Mouse (Mus musculus): Measurements from ENCODE around the gene Cacna1s. TPM values are rescaled to one million over a fixed set of nuclear protein-coding genes. Genes with fewer than 3 reads are reported as not detected.

Gene Cacna1s
- polyA plus RNA-seq (2014; fragmentation: Nextera tagmentation; extraction: Ambion mirVana): not detected in 2 replicates

GRCm38 (mm10) chr1:136052547-136052946, at the start of gene Cacna1s:
Cacna1s (plus strand) TSS chr1:136052750.
- Histone ChIP-seq H3K4me3 (ENCODE audit: low read length) (no peak within 1 kb of the TSS), H3K9ac (ENCODE audit: low read depth, low read length) (no peak within 1 kb of the TSS), H3K36me3 (ENCODE audit: control insufficient read depth, insufficient read depth, low read length) (no peaks in the 10 kb centered on the region), H3K4me2 (replicated peaks; ENCODE audit: low read depth, low read length) (no peak within 1 kb of the TSS), H3K27ac (ENCODE audit: low read depth, low read length) (no peak within 1 kb of the TSS), H3K27me3 (ENCODE audit: control insufficient read depth, insufficient read depth, low read length) (peaks cover 27% of the 10 kb centered on the region), H3K4me1 (ENCODE audit: control insufficient read depth, insufficient read depth, low read length) (peaks cover 5% of the 10 kb centered on the region; the same call in 1 of the 2 replicates), H3K9me3 (ENCODE audit: control insufficient read depth, low read length) (no peaks in the 10 kb centered on the region)
- ATAC-seq (ENCODE audit: low FRiP score, low TSS enrichment): 0 out of 2 replicates have a peak, but pooled peaks have one; percentile 11
- WGBS: 33% methylated on average over 11 of the region's 11 CpGs

DNA sequence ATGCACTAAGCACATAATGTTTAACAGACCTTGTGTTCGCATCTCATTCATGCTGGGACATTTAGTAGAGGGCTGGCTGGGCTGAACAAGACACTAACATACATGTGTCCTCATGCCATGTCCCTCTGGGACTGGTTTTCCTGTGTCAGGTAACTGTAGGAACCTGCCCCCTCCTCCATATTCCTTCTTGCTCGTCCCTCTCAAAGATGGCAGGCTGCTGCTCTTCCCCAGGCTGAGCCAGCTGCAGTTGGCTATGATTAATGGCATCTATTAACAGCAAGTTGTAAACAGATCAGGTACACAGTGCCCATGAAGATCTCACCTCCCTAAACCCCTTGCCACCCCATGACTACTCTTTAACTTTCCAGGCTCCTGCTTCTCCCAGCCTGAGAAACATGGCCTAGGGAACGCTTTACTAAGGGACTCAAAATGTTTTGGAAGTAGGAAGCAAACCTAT, 46.2 kb upstream of the Cacna1s start, which contains the start of gene Igfn1:
TSS of gene Igfn1 (minus strand) at position 51 of the 457 bp plus-strand sequence.
- ATAC-seq (ENCODE audit: low FRiP score, low TSS enrichment): no peak
- WGBS: 60% methylated on average over 3 of the region's 3 CpGs
- no peaks in the 10 kb centered on the region for H3K4me1 ChIP-seq (ENCODE audit: control insufficient read depth, insufficient read depth, low read length)
- peak within 1 kb of the TSS; percentile 70 for H3K4me2 ChIP-seq (replicated peaks; ENCODE audit: low read depth, low read length)
- no peaks in the 10 kb centered on the region for H3K9me3 ChIP-seq (ENCODE audit: control insufficient read depth, low read length)
- no peak within 1 kb of the TSS for H3K27ac ChIP-seq (ENCODE audit: low read depth, low read length)
- H3K36me3 ChIP-seq (ENCODE audit: control insufficient read depth, insufficient read depth, low read length): no peaks in the 10 kb centered on the region
- peak within 1 kb of the TSS; percentile 47; the same call in 1 of the 2 replicates for H3K4me3 ChIP-seq (ENCODE audit: low read length)
- H3K27me3 ChIP-seq (ENCODE audit: control insufficient read depth, insufficient read depth, low read length): peaks cover 3% of the 10 kb centered on the region; the same call in 1 of the 2 replicates
- H3K9ac ChIP-seq (ENCODE audit: low read depth, low read length): no peak within 1 kb of the TSS; the same call in 1 of the 2 replicates

DNA sequence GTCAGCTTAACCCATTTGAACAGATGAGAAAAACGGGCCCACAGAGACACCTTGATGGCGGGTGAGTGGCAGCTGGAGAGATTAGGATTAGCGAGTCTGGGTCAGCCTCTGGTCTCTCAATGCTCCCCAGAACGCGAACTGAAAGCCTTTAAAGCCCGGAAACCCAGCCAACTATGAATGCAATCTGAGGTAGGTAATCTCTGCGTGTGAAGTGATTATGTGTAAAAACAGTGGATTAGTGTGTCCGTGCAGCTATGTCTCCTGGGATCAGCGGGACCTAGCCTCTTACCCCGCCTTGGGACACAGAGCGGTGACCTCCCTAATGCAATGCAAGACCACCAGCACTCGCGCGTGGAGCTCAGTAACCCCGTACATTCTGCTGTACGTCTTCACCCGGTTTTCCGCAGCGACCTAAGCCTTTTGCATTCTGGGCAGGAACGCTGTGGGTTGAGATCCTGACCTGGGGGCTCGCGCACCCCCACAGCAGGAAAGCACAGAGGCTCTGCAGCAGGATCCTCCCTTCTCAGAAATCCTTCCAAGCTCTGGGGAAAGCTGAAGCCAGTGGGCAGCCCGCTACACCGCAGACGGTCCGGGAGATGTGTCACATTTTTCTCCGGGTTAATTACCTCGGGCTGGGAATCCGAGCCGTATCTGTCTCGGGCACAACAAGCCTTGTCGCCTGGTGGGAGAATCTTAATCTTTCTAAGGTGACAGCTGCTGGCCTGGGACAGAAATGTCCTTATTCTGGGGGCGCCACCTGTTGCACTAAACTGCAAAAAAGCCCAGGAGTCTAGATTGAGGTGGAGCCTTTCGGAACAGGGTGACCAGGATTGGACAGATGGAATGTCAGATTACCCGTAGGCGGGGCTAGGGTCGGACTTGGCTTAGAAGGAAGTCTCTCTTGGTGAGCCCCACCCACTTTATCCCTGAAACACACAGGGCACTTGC, 45.1 kb upstream of the Cacna1s start, which contains the start of gene Tmem9:
TSS of gene Tmem9 (plus strand) at position 940 of the 948 bp plus-strand sequence.
- ATAC-seq (ENCODE audit: low FRiP score, low TSS enrichment): peak; percentile 90
- Histone ChIP-seq H3K36me3 (ENCODE audit: control insufficient read depth, insufficient read depth, low read length) (no peaks in the 10 kb centered on the region), H3K27ac (ENCODE audit: low read depth, low read length) (peak within 1 kb of the TSS; percentile 24; the same call in 1 of the 2 replicates), H3K27me3 (ENCODE audit: control insufficient read depth, insufficient read depth, low read length) (peaks cover 3% of the 10 kb centered on the region; the same call in 1 of the 2 replicates), H3K4me3 (ENCODE audit: low read length) (peak within 1 kb of the TSS; percentile 47), H3K4me2 (replicated peaks; ENCODE audit: low read depth, low read length) (peak within 1 kb of the TSS; percentile 70), H3K4me1 (ENCODE audit: control insufficient read depth, insufficient read depth, low read length) (no peaks in the 10 kb centered on the region), H3K9me3 (ENCODE audit: control insufficient read depth, low read length) (no peaks in the 10 kb centered on the region), H3K9ac (ENCODE audit: low read depth, low read length) (peak within 1 kb of the TSS; percentile 40; the same call in 1 of the 2 replicates)
- 4% methylated on average over 37 of the region's 37 CpGs for WGBS

DNA sequence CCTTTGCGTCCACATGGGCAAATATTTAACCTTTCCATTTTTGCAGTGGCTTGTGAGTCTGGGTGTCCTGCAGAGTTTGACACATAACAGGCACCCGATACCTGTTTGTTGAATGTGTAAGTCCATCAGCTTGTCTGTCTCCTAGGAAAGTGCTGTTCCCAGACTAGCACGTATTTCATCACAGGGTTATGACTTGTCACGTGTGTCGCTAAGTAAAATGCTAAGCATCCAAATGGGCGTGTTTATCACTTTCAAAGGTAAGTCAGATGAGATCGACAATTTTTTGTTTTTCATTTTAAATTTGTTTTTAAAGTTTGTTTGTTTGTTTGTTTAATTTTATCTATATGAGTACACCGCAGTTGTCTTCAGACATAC, 44.4 kb upstream of the Cacna1s start:
- H3K4me1 ChIP-seq (ENCODE audit: control insufficient read depth, insufficient read depth, low read length): no peaks in the 10 kb centered on the region
- H3K9ac ChIP-seq (ENCODE audit: low read depth, low read length): no peak overlapping the region
- 18% methylated on average over 8 of the region's 8 CpGs for WGBS
- no peaks in the 10 kb centered on the region for H3K36me3 ChIP-seq (ENCODE audit: control insufficient read depth, insufficient read depth, low read length)
- H3K27me3 ChIP-seq (ENCODE audit: control insufficient read depth, insufficient read depth, low read length): peaks cover 3% of the 10 kb centered on the region; the same call in 1 of the 2 replicates
- H3K9me3 ChIP-seq (ENCODE audit: control insufficient read depth, low read length): no peaks in the 10 kb centered on the region
- peak overlapping the region; percentile 70 for H3K4me2 ChIP-seq (replicated peaks; ENCODE audit: low read depth, low read length)
- H3K27ac ChIP-seq (ENCODE audit: low read depth, low read length): no peak overlapping the region
- peak overlapping the region; percentile 47 for H3K4me3 ChIP-seq (ENCODE audit: low read length)
- no peak for ATAC-seq (ENCODE audit: low FRiP score, low TSS enrichment)

DNA sequence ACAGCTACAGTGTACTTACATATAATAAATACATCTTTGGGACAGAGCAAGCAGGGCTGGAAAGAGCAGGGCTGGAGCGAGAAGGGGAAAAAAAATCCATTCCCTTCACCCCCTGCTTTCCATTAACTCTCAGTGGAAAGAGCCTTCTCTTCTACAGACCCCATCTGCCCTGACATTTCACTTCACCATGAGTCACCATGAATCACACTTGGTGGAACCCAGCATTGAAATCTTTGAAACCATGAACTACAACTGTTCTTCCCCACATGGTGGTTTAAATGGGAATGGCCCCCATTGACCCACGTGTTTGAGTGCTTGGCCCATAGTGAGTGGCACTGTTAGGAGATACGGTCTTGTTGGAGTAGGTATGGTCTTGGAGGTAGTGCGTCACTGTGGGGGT, 42.3 kb upstream of the Cacna1s start:
- 91% methylated on average over 4 of the region's 4 CpGs for WGBS
- Histone ChIP-seq H3K36me3 (ENCODE audit: control insufficient read depth, insufficient read depth, low read length) (no peaks in the 10 kb centered on the region), H3K4me2 (replicated peaks; ENCODE audit: low read depth, low read length) (no peak overlapping the region), H3K4me1 (ENCODE audit: control insufficient read depth, insufficient read depth, low read length) (no peaks in the 10 kb centered on the region), H3K27ac (ENCODE audit: low read depth, low read length) (no peak overlapping the region), H3K9ac (ENCODE audit: low read depth, low read length) (no peak overlapping the region), H3K27me3 (ENCODE audit: control insufficient read depth, insufficient read depth, low read length) (peaks cover 3% of the 10 kb centered on the region; the same call in 1 of the 2 replicates), H3K4me3 (ENCODE audit: low read length) (no peak overlapping the region), H3K9me3 (ENCODE audit: control insufficient read depth, low read length) (no peaks in the 10 kb centered on the region)
- ATAC-seq (ENCODE audit: low FRiP score, low TSS enrichment): no peak

- Histone ChIP-seq H3K27me3 (ENCODE audit: control insufficient read depth, insufficient read depth, low read length) (peaks cover 3% of the 10 kb centered on the region; the same call in 1 of the 2 replicates), H3K27ac (ENCODE audit: low read depth, low read length) (no peak overlapping the region), H3K9ac (ENCODE audit: low read depth, low read length) (no peak overlapping the region), H3K36me3 (ENCODE audit: control insufficient read depth, insufficient read depth, low read length) (no peaks in the 10 kb centered on the region), H3K4me1 (ENCODE audit: control insufficient read depth, insufficient read depth, low read length) (no peaks in the 10 kb centered on the region), H3K4me3 (ENCODE audit: low read length) (no peak overlapping the region), H3K4me2 (replicated peaks; ENCODE audit: low read depth, low read length) (no peak overlapping the region), H3K9me3 (ENCODE audit: control insufficient read depth, low read length) (no peaks in the 10 kb centered on the region)
- WGBS: 59% methylated on average over 4 of the region's 4 CpGs
- no peak for ATAC-seq (ENCODE audit: low FRiP score, low TSS enrichment)
Observed at GRCm38 (mm10) chr1:136013513-136013912, 39.0 kb upstream of the Cacna1s start.

DNA sequence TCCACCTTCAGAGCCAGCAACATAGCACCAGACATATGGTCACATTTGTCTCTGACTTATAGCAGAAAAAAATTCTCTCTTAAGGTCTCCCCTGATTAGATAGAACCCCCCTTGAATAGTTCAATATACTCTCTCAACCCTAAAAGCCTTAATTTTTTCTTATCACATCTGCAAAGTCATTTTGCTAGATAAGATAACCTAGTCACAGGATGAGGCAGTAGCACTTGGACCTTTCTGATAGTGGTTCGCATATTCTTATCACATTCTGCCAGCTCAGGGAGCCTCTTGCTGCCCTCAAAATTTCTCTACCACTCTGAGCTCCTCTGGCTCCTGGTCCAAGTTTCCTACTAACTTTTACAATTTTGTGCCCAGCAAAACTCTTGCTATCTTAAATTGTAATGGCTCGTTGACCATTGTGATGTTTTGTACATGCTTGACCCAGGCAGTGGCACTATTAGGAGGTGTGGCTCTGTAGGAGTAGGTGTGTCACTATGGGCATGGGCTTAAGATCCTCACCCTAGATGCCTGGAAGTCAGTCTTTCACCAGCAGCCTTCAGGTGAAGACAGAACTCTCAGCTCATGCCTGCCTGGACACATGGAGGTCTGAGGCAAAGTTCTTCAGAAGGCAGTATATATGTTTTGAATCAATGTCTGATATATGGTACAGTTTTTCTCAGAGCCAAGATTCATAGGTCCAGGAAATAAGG, 37.6 kb upstream of the Cacna1s start:
- H3K9me3 ChIP-seq (ENCODE audit: control insufficient read depth, low read length): no peaks in the 10 kb centered on the region
- no peak overlapping the region for H3K4me3 ChIP-seq (ENCODE audit: low read length)
- no peak for ATAC-seq (ENCODE audit: low FRiP score, low TSS enrichment)
- no peak overlapping the region for H3K9ac ChIP-seq (ENCODE audit: low read depth, low read length)
- H3K27ac ChIP-seq (ENCODE audit: low read depth, low read length): no peak overlapping the region
- peaks cover 4% of the 10 kb centered on the region; the same call in 1 of the 2 replicates for H3K36me3 ChIP-seq (ENCODE audit: control insufficient read depth, insufficient read depth, low read length)
- H3K4me2 ChIP-seq (replicated peaks; ENCODE audit: low read depth, low read length): no peak overlapping the region
- 79% methylated on average over 2 of the region's 2 CpGs for WGBS
- H3K4me1 ChIP-seq (ENCODE audit: control insufficient read depth, insufficient read depth, low read length): no peaks in the 10 kb centered on the region
- peaks cover 3% of the 10 kb centered on the region; the same call in 1 of the 2 replicates for H3K27me3 ChIP-seq (ENCODE audit: control insufficient read depth, insufficient read depth, low read length)

DNA sequence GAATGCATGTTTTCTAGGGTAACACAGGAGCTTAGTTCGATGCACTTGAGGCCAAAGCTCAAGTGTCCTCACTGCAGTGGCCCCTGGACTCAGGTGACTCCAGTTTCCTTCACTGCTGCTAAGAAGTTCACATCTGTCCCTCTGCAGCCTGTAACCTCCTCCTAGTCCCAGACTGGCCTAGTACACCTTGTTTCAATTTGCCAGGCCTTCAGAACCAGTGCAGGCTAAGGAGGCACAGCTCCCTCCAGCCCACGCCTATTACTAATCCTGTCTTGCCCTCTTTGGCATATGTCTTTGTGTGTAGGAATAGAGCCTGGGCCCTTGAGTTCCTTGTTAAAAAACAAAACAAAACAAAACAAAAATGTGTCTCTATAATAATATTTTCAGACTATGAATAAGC, 35.2 kb upstream of the Cacna1s start:
- no peaks in the 10 kb centered on the region for H3K9me3 ChIP-seq (ENCODE audit: control insufficient read depth, low read length)
- no peak for ATAC-seq (ENCODE audit: low FRiP score, low TSS enrichment)
- WGBS: 92% methylated on average over 2 of the region's 2 CpGs
- H3K27me3 ChIP-seq (ENCODE audit: control insufficient read depth, insufficient read depth, low read length): no peaks in the 10 kb centered on the region
- no peaks in the 10 kb centered on the region for H3K4me1 ChIP-seq (ENCODE audit: control insufficient read depth, insufficient read depth, low read length)
- no peak overlapping the region for H3K9ac ChIP-seq (ENCODE audit: low read depth, low read length)
- H3K36me3 ChIP-seq (ENCODE audit: control insufficient read depth, insufficient read depth, low read length): peaks cover 22% of the 10 kb centered on the region; the same call in 1 of the 2 replicates
- H3K4me3 ChIP-seq (ENCODE audit: low read length): no peak overlapping the region; the same call in 1 of the 2 replicates
- no peak overlapping the region; the same call in 1 of the 2 replicates for H3K4me2 ChIP-seq (replicated peaks; ENCODE audit: low read depth, low read length)
- H3K27ac ChIP-seq (ENCODE audit: low read depth, low read length): no peak overlapping the region
